Comparison of ENCODE assay signal across 20 mouse cellular contexts in the genomic region with DNA sequence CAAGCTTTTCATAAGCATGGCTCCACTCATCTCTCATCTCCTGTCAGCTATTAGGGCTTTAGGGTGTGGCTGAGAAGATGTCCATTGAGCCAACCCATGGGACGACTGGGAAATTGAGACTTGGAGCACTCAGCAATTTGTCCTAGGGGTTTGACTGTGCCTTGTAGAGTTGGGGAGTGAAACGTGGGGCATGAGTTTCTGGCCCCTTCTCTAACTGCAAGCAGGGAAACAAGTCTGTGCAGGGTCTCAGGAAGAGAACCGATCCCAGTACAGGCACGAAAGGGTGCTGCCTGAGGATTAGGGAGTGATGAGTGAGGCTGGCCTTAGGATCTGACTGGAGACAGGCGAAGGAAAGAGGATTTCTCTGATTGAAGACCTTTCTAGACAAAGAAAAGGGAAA.
A peak's percentile ranks its signal among the peaks of the same experiment; 100 is the strongest.
DNase-seq lines count a peak whose midpoint lies in the region; ATAC-seq and TF ChIP-seq lines count a peak whose summit lies in the region.
"Had no signal": no experiment of that assay in that cellular context is flagged by ENCODE, and none has a peak within 500 bp of the region (broad histone marks: within the 10 kb centered on the region; RNA-seq: fewer than 3 reads in every experiment).

No protein-coding gene starts in this region.

- TF ChIP-seq POLR2A in spleen, adult 2 months (IDR thresholded peaks at IDR 0.05; ENCODE audit: low read depth, low read length): no peak

- no peaks in the 10 kb centered on the region for H3K4me1 ChIP-seq in forebrain, embryonic 10.5 days
- no peaks in the 10 kb centered on the region for H3K4me1 ChIP-seq in forebrain, embryonic 11.5 days (replicated peaks; ENCODE audit: control insufficient read depth, insufficient read depth, low read length)
- H3K4me1 ChIP-seq in spleen, adult 2 months (ENCODE audit: control insufficient read depth, insufficient read depth, insufficient read length): peaks cover 12% of the 10 kb centered on the region; the same call in 1 of the 2 replicates
- H3K4me1 ChIP-seq: forebrain, embryonic 13.5 days; midbrain, embryonic 13.5 days had no signal

- whole genome bisulfite sequencing in forebrain, embryonic 10.5 days: 51% methylated on average over 5 of the region's 5 CpGs
- 60% methylated on average over 5 of the region's 5 CpGs for WGBS in forebrain, embryonic 11.5 days
- 46% methylated on average over 5 of the region's 5 CpGs for WGBS in spleen, adult 2 months

- no peaks in the 10 kb centered on the region for H3K27me3 ChIP-seq in forebrain, embryonic 10.5 days (ENCODE audit: poor library complexity, severe bottlenecking)
- H3K27me3 ChIP-seq in forebrain, embryonic 11.5 days (ENCODE audit: control insufficient read depth, insufficient read depth, low read length): no peaks in the 10 kb centered on the region
- H3K27me3 ChIP-seq in spleen, adult 2 months (ENCODE audit: control insufficient read depth, insufficient read depth, low read length): no peaks in the 10 kb centered on the region
- H3K27me3 ChIP-seq: forebrain, embryonic 13.5 days; midbrain, embryonic 13.5 days had no signal

- H3K9ac ChIP-seq in forebrain, embryonic 11.5 days (ENCODE audit: low read length): no peak overlapping the region
- H3K9ac ChIP-seq: forebrain, embryonic 13.5 days; midbrain, embryonic 13.5 days had no signal

- H3K4me3 ChIP-seq in forebrain, embryonic 10.5 days: no peak overlapping the region
- H3K4me3 ChIP-seq in forebrain, embryonic 11.5 days (ENCODE audit: low read depth, low read length): no peak overlapping the region
- H3K4me3 ChIP-seq in spleen, adult 2 months (ENCODE audit: extremely low read depth, insufficient read depth, insufficient read length): no peak overlapping the region
- H3K4me3 ChIP-seq: erythroblast, embryonic 14.5 days; forebrain, embryonic 13.5 days; midbrain, embryonic 13.5 days had no signal

- ATAC-seq in forebrain, embryonic 11.5 days (replicated peaks; ENCODE audit: low FRiP score): no peak
- ATAC-seq in megakaryocyte, adult 5-6 weeks (ENCODE audit: poor library complexity, severe bottlenecking): 0 out of 2 replicates have a peak, but pooled peaks have one; percentile 2
- ATAC-seq: forebrain, embryonic 13.5 days; hindbrain, embryonic 16.5 days; midbrain, embryonic 13.5 days had no signal

- H3K9me3 ChIP-seq in forebrain, embryonic 10.5 days: no peaks in the 10 kb centered on the region
- no peaks in the 10 kb centered on the region for H3K9me3 ChIP-seq in forebrain, embryonic 11.5 days (ENCODE audit: control insufficient read depth, low read length)
- H3K9me3 ChIP-seq: forebrain, embryonic 13.5 days; midbrain, embryonic 13.5 days had no signal

- H3K27ac ChIP-seq in forebrain, embryonic 10.5 days: no peak overlapping the region
- H3K27ac ChIP-seq in forebrain, embryonic 11.5 days (ENCODE audit: low read depth, low read length): no peak overlapping the region
- H3K27ac ChIP-seq in spleen, adult 2 months (ENCODE audit: insufficient read depth, low read length): peak overlapping the region; percentile 77
- H3K27ac ChIP-seq: forebrain, embryonic 13.5 days; midbrain, embryonic 13.5 days had no signal

- H3K4me2 ChIP-seq in forebrain, embryonic 11.5 days (ENCODE audit: low read depth, low read length, severe bottlenecking): no peak overlapping the region
- H3K4me2 ChIP-seq: forebrain, embryonic 13.5 days; midbrain, embryonic 13.5 days had no signal

- DNase-seq in forebrain, embryonic 10.5 days (ENCODE audit: extremely low spot score, low spot score): peak; percentile 12
- DNase-seq in forebrain, embryonic 11.5 days (ENCODE audit: low spot score): no peak
- DNase-seq in spleen, adult 2 months (ENCODE audit: low read depth in 1 of 2, low spot score in 2 of 2): no peak
- no peak for DNase-seq in spleen, postnatal 10 days (ENCODE audit: low spot score in 2 of 2)
- peak; percentile 55 for DNase-seq in thymus, postnatal 4 days
- DNase-seq in MN1 (ENCODE audit: low spot score): no peak
- no peak for DNase-seq in neural tube, embryonic 10.5 days (ENCODE audit: extremely low spot score, low spot score)
- DNase-seq: adrenal gland, postnatal 14 days; cerebellum, adult 11 months; cerebellum, adult 9-11 months; gastrocnemius, postnatal 10 days; kidney, adult 18-20 months; kidney, postnatal 4 days; left cerebral cortex, postnatal 4 days; lung, adult 2 months had no signal

- TF ChIP-seq CTCF in spleen, adult 2 months (IDR thresholded peaks at IDR 0.05; ENCODE audit: extremely low read depth, insufficient read depth, insufficient read length, insufficient replicate concordance): no peak

- no peaks in the 10 kb centered on the region for H3K36me3 ChIP-seq in forebrain, embryonic 10.5 days (replicated peaks)
- H3K36me3 ChIP-seq in forebrain, embryonic 11.5 days (ENCODE audit: control insufficient read depth, insufficient read depth, low read length): no peaks in the 10 kb centered on the region
- H3K36me3 ChIP-seq in spleen, adult 2 months (ENCODE audit: control insufficient read depth, insufficient read depth, low read length): no peaks in the 10 kb centered on the region
- H3K36me3 ChIP-seq: midbrain, embryonic 13.5 days had no signal

Comparison
In these comparisons a context has a peak if more than half of its experiments do, and no peak if none do; other contexts are left out.
1. DNase-seq: peak in forebrain, embryonic 10.5 days (single experiment) and thymus, postnatal 4 days (single experiment); none in forebrain, embryonic 11.5 days (single experiment), spleen, adult 2 months (0 of 2), spleen, postnatal 10 days (0 of 2), MN1 (single experiment) and neural tube, embryonic 10.5 days (single experiment).